Mouse (Mus musculus): Measurements from ENCODE around the gene Plekhs1.
"Not testable (repeated sequence)": the region's sequence is repeated elsewhere in the genome, so short reads cannot be mapped to it uniquely, and the experiment has no call there.

Plekhs1 gene

GRCm38 (mm10) chr19:56455369-56455768 is 6.1 kb upstream of the Plekhs1 start:
- no peak for DNase-seq (ENCODE audit: low read depth in 1 of 2, low spot score in 2 of 2)

DNA sequence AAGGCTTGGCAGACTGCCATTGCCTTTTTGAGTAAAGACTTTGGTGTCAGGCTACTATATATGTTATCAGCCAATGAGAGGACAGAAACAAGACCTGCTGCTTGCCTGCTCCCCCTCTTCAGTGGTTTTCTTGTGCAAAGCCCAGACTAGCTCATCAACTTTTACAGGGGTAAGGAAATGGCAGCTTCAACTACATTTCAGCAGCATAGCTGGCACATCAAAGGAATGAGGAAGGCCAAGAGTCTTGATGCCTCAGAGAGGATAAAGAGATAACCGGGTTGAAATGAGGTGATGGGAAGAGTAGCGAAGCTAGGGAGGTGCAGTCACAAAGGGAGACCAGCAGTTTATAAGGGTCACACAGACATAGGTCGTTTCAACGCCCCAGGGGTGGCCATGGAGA is 3.9 kb upstream of the Plekhs1 start:
- no peak for DNase-seq (ENCODE audit: low read depth in 1 of 2, low spot score in 2 of 2)

DNA sequence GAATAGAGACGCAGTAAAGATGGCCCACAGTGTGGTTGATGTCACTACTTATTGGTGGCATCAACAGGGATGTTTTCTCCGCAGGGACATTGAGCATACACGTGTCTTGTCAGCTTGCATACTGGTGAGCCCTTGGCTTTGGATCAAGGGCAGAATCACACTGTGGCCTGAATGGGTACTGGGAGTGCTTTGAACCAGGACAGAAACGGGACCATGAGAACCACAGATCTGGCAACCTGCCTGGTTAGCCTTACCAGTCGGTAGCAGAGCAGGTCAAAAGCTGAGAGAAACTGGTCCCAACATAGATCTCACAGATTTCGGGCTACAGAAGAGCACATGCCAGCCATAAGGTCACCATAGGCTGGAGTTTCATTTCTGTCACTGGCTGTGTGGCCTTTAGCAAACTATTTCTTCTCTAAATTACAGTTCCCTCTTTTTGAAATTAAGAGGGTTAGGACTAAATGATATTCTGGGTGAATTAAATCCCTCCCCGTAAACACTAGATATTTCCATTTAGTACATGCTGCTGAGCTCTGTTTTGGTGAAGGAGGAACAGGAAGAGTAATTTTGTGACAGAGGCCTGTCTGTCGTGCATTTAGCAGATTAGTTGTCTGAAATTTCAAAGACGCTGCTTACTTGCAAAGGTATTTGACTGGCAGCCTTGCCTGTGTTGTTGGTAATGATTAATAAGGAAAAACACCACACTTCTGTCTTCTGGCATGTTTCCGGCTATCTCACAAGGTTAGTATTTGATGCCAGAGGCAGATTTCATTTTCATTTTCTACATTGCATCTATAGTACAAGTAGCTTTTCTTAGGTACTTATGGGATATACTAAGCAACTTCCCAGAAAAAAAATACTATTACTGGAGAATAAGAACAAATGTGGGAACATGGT is 2.0 kb upstream of the Plekhs1 start:
- DNase-seq (ENCODE audit: low read depth in 1 of 2, low spot score in 2 of 2), result no peak

DNA sequence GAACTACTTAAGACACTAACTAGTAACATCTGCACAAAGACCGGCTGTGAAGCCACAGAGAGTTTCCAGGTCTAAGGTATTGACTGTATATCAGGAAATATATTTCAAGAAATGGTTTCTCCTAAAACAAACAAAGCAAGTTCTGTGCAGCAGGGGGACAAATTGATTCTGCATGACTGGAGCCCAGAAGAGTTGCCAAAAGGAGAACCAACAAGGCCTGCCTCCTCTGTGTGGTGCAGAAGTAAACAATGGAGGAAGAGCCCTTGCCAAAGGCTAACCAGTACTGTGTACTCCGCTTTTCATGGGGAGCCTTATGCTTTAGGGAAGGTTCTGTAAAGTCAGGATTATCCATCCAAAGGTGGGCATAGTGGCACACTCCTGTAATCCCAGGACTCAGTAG is 1.2 kb upstream of the Plekhs1 start:
- no peak for DNase-seq (ENCODE audit: low read depth in 1 of 2, low spot score in 2 of 2)

GRCm38 (mm10) chr19:56462786-56463185 is 1.3 kb downstream of the Plekhs1 start:
- DNase-seq (ENCODE audit: low read depth in 1 of 2, low spot score in 2 of 2), result no peak

DNA sequence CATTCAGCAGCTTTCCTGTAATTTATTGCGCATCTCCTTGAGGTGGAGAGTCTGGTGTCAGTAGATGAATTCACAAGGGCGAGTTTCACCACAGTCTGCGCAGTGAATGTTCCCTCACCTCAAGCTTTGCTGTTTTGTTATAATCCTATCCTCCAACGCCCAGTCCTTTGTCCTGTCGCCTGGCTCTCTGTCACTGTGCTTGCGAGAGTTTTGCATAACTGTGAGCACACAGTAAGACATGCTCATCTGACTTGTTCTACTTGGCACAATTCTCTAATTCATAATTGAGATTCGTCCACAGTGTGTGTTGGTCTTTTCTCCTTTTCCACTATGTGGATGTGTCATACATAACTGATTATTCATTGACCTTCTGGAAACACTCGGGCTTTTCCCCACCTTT is 5.0 kb downstream of the Plekhs1 start:
- DNase-seq (ENCODE audit: low read depth in 1 of 2, low spot score in 2 of 2), result no peak

- DNase-seq (ENCODE audit: low read depth in 1 of 2, low spot score in 2 of 2), result no peak
These were observed 9.0 kb downstream of the Plekhs1 start for GRCm38 (mm10) chr19:56470286-56471020.

GRCm38 (mm10) chr19:56471934-56472333 is 10.5 kb downstream of the Plekhs1 start:
- no peak for DNase-seq (ENCODE audit: low read depth in 1 of 2, low spot score in 2 of 2)

- DNase-seq (ENCODE audit: low read depth in 1 of 2, low spot score in 2 of 2), result peak; percentile 6 to 7
These were observed 13.6 kb downstream of the Plekhs1 start for GRCm38 (mm10) chr19:56474869-56475550.

DNA sequence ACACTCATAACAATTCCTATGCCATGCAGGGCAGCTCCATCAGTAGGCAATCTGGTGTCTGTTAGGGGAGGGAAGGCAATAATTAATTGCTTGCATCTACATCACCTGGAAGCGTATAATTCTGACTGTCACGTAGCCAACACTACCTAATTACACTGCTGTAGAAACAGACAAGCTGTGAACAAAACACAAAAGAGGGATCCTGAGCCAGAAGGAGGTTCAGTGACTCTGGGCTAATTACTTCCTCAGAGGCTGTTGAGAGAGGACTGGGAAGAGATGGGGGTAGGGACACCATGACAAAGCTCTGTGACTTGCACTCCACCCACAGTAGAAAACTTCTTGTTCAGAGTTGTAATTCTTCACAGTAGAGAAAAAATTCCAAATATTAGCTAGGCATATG is 15.1 kb downstream of the Plekhs1 start:
- no peak for DNase-seq (ENCODE audit: low read depth in 1 of 2, low spot score in 2 of 2)

DNA sequence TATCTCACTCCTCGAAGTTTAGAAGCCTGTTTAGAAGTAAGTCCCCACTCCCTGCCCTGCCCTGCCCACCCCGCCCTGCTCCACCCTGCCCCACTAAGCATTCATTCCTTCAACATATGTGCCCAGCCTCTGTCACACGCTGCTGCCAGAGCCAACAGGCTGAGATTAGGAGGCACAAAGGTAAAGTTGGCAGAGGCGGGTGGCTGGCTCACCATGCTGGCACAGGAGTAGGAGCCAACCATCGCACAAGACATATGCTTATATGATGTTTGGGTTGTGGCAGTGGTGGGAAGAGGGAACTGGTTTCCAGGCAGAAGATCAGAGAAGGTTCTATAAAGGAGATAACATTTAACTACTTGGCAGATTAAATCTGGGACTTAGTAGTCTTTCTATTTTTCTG is 15.8 kb downstream of the Plekhs1 start:
- no peak for DNase-seq (ENCODE audit: low read depth in 1 of 2, low spot score in 2 of 2)

- no peak for DNase-seq (ENCODE audit: low read depth in 1 of 2, low spot score in 2 of 2)
These were observed 16.4 kb downstream of the Plekhs1 start for GRCm38 (mm10) chr19:56477832-56478231.

DNA sequence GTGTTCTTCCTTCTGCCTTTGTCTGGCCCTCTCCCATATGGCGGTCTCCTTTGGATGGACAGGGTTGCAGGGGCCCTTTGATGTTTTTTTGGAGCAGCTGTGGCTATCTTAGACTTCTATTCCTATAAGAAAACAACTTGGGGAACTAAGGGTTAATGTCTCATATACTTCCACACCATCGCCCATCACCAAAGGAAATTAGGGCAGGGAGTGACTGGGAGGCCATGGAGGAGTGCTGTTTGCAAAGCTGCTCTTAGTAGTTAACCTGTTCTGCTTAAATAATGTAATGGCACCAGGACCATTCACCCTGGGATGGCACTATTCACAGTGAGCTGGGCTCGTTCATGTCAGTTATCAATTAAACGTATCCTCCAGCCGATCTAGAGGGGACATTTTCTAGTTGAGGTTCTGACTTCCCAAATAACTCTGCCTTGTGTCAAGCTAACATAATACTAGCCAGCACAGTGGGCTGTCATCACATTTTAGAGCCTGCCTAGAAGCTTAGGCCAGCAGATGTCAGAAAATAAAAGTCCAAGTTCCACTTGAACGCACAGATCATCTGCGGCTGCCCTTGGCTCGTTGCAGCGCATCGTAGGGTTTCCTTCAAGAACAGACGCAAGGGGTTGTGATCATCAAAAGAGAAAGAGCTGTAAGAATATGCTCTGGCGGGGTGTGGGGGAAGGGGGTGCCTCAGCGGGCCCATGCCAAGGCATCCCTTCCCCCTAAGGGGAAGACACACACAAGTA is 23.4 kb downstream of the Plekhs1 start:
- no peak for DNase-seq (ENCODE audit: low read depth in 1 of 2, low spot score in 2 of 2)

- no peak for DNase-seq (ENCODE audit: low read depth in 1 of 2, low spot score in 2 of 2)
These were observed 24.2 kb downstream of the Plekhs1 start for GRCm38 (mm10) chr19:56485376-56486271.

DNA sequence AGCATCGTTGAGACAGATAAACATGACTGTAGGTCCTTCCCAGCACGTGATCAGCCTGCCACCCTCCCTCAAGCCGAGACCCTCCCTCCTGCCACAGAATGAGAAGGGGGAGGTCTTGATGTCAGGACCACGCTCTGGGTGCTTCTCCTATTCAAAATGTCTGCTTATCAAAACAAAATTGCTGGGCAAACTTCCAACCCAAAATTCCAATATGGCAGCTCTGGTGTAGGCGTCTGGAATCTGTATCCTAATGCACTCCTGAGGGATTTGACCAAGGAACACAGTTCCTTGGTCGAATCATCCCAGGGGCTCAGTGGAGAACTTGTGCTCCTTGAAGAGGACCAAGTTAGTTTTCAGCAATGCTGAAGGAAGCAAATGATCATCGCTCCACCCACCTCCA is 25.5 kb downstream of the Plekhs1 start:
- DNase-seq (ENCODE audit: low read depth in 1 of 2, low spot score in 2 of 2), result no peak

GRCm38 (mm10) chr19:56487339-56487738 is 25.9 kb downstream of the Plekhs1 start:
- no peak for DNase-seq (ENCODE audit: low read depth in 1 of 2, low spot score in 2 of 2)

- DNase-seq (ENCODE audit: low read depth in 1 of 2, low spot score in 2 of 2), result no peak
These were observed 28.2 kb downstream of the Plekhs1 start for GRCm38 (mm10) chr19:56489601-56490000.

GRCm38 (mm10) chr19:56494157-56494556 is 32.7 kb downstream of the Plekhs1 start:
- DNase-seq (ENCODE audit: low read depth in 1 of 2, low spot score in 2 of 2), result not testable (repeated sequence)

- not testable (repeated sequence) for DNase-seq (ENCODE audit: low read depth in 1 of 2, low spot score in 2 of 2)
These were observed 41.6 kb downstream of the Plekhs1 start for GRCm38 (mm10) chr19:56503069-56503468.

DNA sequence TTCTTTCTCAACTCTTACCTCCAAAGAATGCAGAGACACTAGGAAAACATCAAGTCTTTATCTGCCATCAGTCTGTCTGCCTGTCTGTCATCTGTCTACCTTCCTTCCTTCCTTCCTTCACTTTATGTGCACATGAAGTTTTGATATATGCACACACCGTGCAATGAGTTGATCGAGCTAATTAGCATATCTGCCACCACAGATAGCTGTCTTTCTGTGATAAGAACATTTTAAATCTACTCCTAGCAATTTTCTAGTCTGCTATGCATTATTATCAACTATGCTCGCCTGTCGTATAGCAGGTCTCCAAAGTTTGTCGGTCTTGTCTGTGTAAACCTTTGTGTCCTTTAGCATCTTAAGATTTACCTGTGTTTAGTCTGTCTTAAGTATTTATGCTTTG is 42.1 kb downstream of the Plekhs1 start:
- not testable (repeated sequence) for DNase-seq (ENCODE audit: low read depth in 1 of 2, low spot score in 2 of 2)

Measured in monocyte, adult 2 months (primary cell).